In genomic region chr10:17260615-17261014, GRCm38 (mm10) we compare ENCODE assay signal across 20 mouse cellular contexts.
DNase-seq lines count a peak whose midpoint lies in the region; ATAC-seq lines count a peak whose summit lies in the region.
"Had no signal": no experiment of that assay in that cellular context is flagged by ENCODE, and none has a peak within 500 bp of the region (broad histone marks: within the 10 kb centered on the region; RNA-seq: fewer than 3 reads in every experiment).

No protein-coding gene starts in this region.

- H3K27me3 ChIP-seq in kidney, embryonic 15.5 days, result no peaks in the 10 kb centered on the region
- H3K27me3 ChIP-seq in intestine, embryonic 16.5 days (replicated peaks; ENCODE audit: control insufficient read depth, insufficient read depth, low read length), result no peaks in the 10 kb centered on the region
- H3K27me3 ChIP-seq in limb, embryonic 12.5 days, result no peaks in the 10 kb centered on the region
- H3K27me3 ChIP-seq: forebrain, embryonic 13.5 days had no signal

- no peak overlapping the region for H3K9ac ChIP-seq in kidney, embryonic 15.5 days
- no peak overlapping the region for H3K9ac ChIP-seq in intestine, embryonic 16.5 days (ENCODE audit: low read depth, low read length)
- H3K9ac ChIP-seq in limb, embryonic 12.5 days (replicated peaks), result no peak overlapping the region
- H3K9ac ChIP-seq: forebrain, embryonic 13.5 days; forebrain, postnatal 0 days; hindbrain, embryonic 14.5 days had no signal

- H3K4me2 ChIP-seq in kidney, embryonic 15.5 days, result no peak overlapping the region
- H3K4me2 ChIP-seq in intestine, embryonic 16.5 days (ENCODE audit: low read depth, low read length), result no peak overlapping the region
- no peak overlapping the region for H3K4me2 ChIP-seq in limb, embryonic 12.5 days
- H3K4me2 ChIP-seq: forebrain, embryonic 13.5 days; heart, embryonic 11.5 days; hindbrain, embryonic 14.5 days had no signal

- peak overlapping the region; percentile 66 for H3K27ac ChIP-seq in kidney, embryonic 15.5 days
- peak overlapping the region; percentile 65; the same call in 1 of the 2 replicates for H3K27ac ChIP-seq in intestine, embryonic 16.5 days (ENCODE audit: low read length)
- H3K27ac ChIP-seq in limb, embryonic 12.5 days, result peak overlapping the region; percentile 13; the same call in 1 of the 2 replicates
- H3K27ac ChIP-seq: embryonic facial prominence, embryonic 10.5 days; forebrain, embryonic 13.5 days; gastrocnemius, adult 2 months; hindbrain, embryonic 10.5 days; hindbrain, embryonic 14.5 days had no signal

- no peaks in the 10 kb centered on the region for H3K36me3 ChIP-seq in kidney, embryonic 15.5 days
- H3K36me3 ChIP-seq in intestine, embryonic 16.5 days (ENCODE audit: control insufficient read depth, insufficient read depth, low read length), result no peaks in the 10 kb centered on the region
- no peaks in the 10 kb centered on the region for H3K36me3 ChIP-seq in limb, embryonic 12.5 days
- H3K36me3 ChIP-seq: embryonic facial prominence, embryonic 10.5 days had no signal

- peaks cover 26% of the 10 kb centered on the region for H3K4me1 ChIP-seq in kidney, embryonic 15.5 days
- peaks cover 10% of the 10 kb centered on the region; the same call in 1 of the 2 replicates for H3K4me1 ChIP-seq in intestine, embryonic 16.5 days (ENCODE audit: control insufficient read depth, insufficient read depth, low read length)
- H3K4me1 ChIP-seq in limb, embryonic 12.5 days (replicated peaks), result peaks cover 43% of the 10 kb centered on the region
- H3K4me1 ChIP-seq: forebrain, embryonic 13.5 days; hindbrain, embryonic 10.5 days had no signal

- 46% methylated on average over 4 of the region's 4 CpGs for WGBS in kidney, embryonic 15.5 days
- WGBS in intestine, embryonic 16.5 days, result 57% methylated on average over 4 of the region's 4 CpGs
- 36% methylated on average over 4 of the region's 4 CpGs for WGBS in limb, embryonic 12.5 days

- peak; percentile 82 for ATAC-seq in kidney, embryonic 15.5 days (replicated peaks; ENCODE audit: low FRiP score)
- peak; percentile 75 for ATAC-seq in intestine, embryonic 16.5 days
- no peak for ATAC-seq in limb, embryonic 12.5 days (ENCODE audit: insufficient number of reproducible peaks, insufficient read depth, low FRiP score, low TSS enrichment, low read depth)
- ATAC-seq: forebrain, embryonic 13.5 days; forebrain, postnatal 0 days had no signal

- no peaks in the 10 kb centered on the region for H3K9me3 ChIP-seq in kidney, embryonic 15.5 days (replicated peaks)
- no peaks in the 10 kb centered on the region for H3K9me3 ChIP-seq in intestine, embryonic 16.5 days (ENCODE audit: control insufficient read depth, low read length)
- H3K9me3 ChIP-seq in limb, embryonic 12.5 days, result peaks cover 7% of the 10 kb centered on the region; the same call in 1 of the 2 replicates
- H3K9me3 ChIP-seq: forebrain, embryonic 13.5 days had no signal

- H3K4me3 ChIP-seq in kidney, embryonic 15.5 days (replicated peaks), result no peak overlapping the region
- no peak overlapping the region for H3K4me3 ChIP-seq in intestine, embryonic 16.5 days (ENCODE audit: low read length)
- no peak overlapping the region for H3K4me3 ChIP-seq in limb, embryonic 12.5 days (replicated peaks)
- H3K4me3 ChIP-seq: embryonic facial prominence, embryonic 10.5 days; forebrain, embryonic 13.5 days; gastrocnemius, adult 2 months; hindbrain, embryonic 10.5 days had no signal

- no peak for DNase-seq in kidney, postnatal 36 days
- DNase-seq in forelimb bud, embryonic 11.5 days (ENCODE audit: low read depth, low spot score), result peak; percentile 17
- DNase-seq in testis, postnatal 10 days (ENCODE audit: low spot score), result no peak
- DNase-seq in urinary bladder, adult 2 months (ENCODE audit: low spot score), result no peak
- DNase-seq: adrenal gland, adult 8-10 months; adrenal gland, postnatal 36 days; cerebellum, adult 2 months; cerebellum, postnatal 10 days; forebrain, postnatal 0 days; gastrocnemius, adult 2 months; gastrocnemius, postnatal 25 days; heart, adult 18-20 months had no signal

Comparison
In these comparisons a context has a peak if more than half of its experiments do, and no peak if none do; other contexts are left out.
1. H3K27ac ChIP-seq: peak in every context shown above with its lines; median percentile 66 in kidney, embryonic 15.5 days; 65 in intestine, embryonic 16.5 days; 13 in limb, embryonic 12.5 days.